Mouse (Mus musculus) testis, adult 2 months (tissue): Measurements from ENCODE around the gene Uggt1. TPM values are rescaled to one million over a fixed set of nuclear protein-coding genes. Genes with fewer than 3 reads are reported as not detected.
A peak's percentile ranks its signal among the peaks of the same experiment; 100 is the strongest.

ENCODE experiments used
- H3K27ac ChIP-seq: fragments of 200-500 bp; 2 replicates; pipeline ENCODE4 v1.5.1; 2012; ENCODE audit warnings: low read depth, low read length; ENCODE audit not compliant: control insufficient read depth, insufficient read depth
- H3K27me3 ChIP-seq: fragments of 200-500 bp; 2 replicates; pipeline ENCODE4 v1.6.1; 2012; ENCODE audit warnings: mild to moderate bottlenecking, low read length, moderate library complexity; ENCODE audit not compliant: control insufficient read depth, insufficient read depth
- H3K36me3 ChIP-seq: fragments of 200-500 bp; 2 replicates; pipeline ENCODE4 v1.6.1; 2012; ENCODE audit warnings: mild to moderate bottlenecking, low read length; ENCODE audit not compliant: control insufficient read depth, insufficient read depth
- H3K4me1 ChIP-seq: fragments of 200-500 bp; 2 replicates; pipeline ENCODE4 v1.6.1; 2012; ENCODE audit warnings: low read length; ENCODE audit not compliant: control insufficient read depth, insufficient read depth
- H3K4me3 ChIP-seq: fragments of 200-500 bp; 2 replicates; pipeline ENCODE4 v1.5.1; 2012; ENCODE audit warnings: low read depth, mild to moderate bottlenecking, low read length, moderate library complexity, mixed read lengths; ENCODE audit not compliant: control insufficient read depth
- CTCF ChIP-seq: fragments of 200-500 bp; IDR thresholded peaks from 2 replicates; pipeline ENCODE4 v1.5.1; 2012; ENCODE audit warnings: low read depth, mild to moderate bottlenecking, inconsistent platforms, low read length, moderate library complexity; ENCODE audit not compliant: control insufficient read depth, insufficient read depth, insufficient replicate concordance
- POLR2A ChIP-seq: fragments of 200-500 bp; IDR thresholded peaks from 2 replicates; pipeline ENCODE4 v1.6.1; 2012; ENCODE audit warnings: low read depth, mild to moderate bottlenecking, inconsistent platforms, low read length, moderate library complexity; ENCODE audit not compliant: control insufficient read depth
- polyA plus RNA-seq: library from polyadenylated mRNA; depleted of rRNA; stranded (reverse); fragments of >200 nt; gene quantifications from 2 replicates; pipeline ENCODE4 v1.2.3, GENCODE M21; 2012

Gene Uggt1
- polyA plus RNA-seq, 1 experiment, result 8.4 TPM

DNA sequence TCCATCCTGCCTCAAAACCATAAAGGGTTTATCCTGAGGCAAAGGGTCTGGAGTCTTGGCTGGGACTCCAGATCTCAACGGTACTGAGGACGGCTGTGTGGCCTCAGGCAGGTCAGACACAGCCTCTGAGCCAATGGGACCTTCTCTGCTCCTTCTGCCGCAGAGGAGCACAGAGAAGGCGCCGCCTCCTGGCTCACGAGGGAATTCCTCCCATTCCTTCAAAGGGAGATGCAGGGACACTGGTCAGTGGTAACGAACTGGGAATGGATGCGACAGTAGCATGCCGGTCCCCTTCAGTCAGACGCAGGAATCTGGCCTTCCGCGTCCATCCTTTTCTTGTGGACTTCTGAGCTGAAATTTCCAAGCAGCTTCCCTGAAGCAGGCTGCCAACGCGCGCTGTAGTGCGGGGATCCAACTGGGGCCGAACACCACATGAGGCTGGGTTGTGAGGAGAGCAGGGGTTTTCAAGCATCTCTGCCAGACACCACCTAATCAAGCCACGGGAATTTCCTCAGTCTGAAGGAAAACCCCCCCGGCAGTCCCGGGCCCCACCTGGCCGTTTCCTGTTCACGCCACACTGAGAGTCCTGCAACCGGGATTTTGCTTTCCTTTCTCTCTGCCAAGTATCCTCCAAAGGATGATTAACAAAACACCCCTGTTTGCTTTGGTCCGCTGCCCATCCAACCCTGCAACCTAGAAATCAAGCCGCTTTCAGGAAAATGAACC lies 10.3 kb upstream of the Uggt1 start:
- peaks cover 9% of the 10 kb centered on the region for H3K4me1 ChIP-seq
- H3K27me3 ChIP-seq, result no peaks in the 10 kb centered on the region
- TF ChIP-seq POLR2A (no peak), CTCF (peak; percentile 64; the same call in 1 of the 2 replicates)
- H3K27ac ChIP-seq, result no peak overlapping the region
- peak overlapping the region; percentile 32 for H3K4me3 ChIP-seq
- no peaks in the 10 kb centered on the region for H3K36me3 ChIP-seq

DNA sequence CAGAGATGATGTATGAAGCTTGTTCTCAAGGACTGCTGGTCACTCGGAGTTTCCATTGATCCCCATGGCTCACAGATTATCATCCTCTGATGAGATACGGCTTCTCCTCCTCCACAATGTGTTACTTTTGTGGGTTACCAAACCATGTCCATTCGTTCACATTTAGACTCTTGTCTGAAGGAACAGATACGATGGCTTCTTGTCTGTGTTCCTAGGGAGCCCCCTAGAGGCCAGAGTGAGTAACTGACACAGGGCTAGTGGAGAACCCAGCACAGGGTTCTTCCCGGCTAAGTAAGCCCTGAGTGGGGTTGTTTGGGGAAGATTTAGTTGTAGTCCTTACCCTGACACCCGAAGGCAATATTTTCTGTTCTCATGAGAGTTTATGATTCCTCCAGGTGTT lies 8.3 kb upstream of the Uggt1 start:
- Histone ChIP-seq H3K4me1 (peaks cover 9% of the 10 kb centered on the region), H3K27me3 (no peaks in the 10 kb centered on the region), H3K27ac (no peak overlapping the region), H3K4me3 (no peak overlapping the region), H3K36me3 (no peaks in the 10 kb centered on the region)
- TF ChIP-seq POLR2A (no peak), CTCF (peak; percentile 42; the same call in 1 of the 2 replicates)

DNA sequence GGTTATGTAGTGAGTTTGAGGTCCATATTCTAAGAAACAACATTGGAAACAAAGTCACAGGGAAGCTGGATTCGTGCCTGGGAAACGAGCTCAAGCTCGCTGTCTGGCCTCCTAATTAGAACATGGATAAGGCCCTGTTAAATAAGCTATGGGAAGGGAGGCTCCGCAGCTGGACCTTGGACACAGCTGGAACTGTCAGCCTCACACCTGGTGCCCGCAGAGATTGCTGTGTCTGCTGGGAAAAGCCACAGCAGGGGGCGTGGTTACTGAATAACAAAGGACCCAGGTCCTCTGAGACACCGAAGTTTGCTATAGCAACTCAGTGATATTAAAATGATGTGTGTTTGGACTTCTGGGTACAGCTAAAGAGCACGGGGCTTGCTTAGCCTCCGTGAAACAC lies 6.9 kb upstream of the Uggt1 start:
- TF ChIP-seq CTCF (no peak), POLR2A (no peak)
- Histone ChIP-seq H3K27ac (no peak overlapping the region), H3K4me1 (peaks cover 9% of the 10 kb centered on the region), H3K27me3 (no peaks in the 10 kb centered on the region), H3K36me3 (no peaks in the 10 kb centered on the region), H3K4me3 (no peak overlapping the region)

GRCm38 (mm10) chr1:36246688-36247087 lies 2.2 kb upstream of the Uggt1 start:
- no peak for TF ChIP-seq CTCF
- TF ChIP-seq POLR2A, result no peak

GRCm38 (mm10) chr1:36244828-36245215 lies 302 bp upstream of the Uggt1 start:
- Histone ChIP-seq H3K4me3 (peak overlapping the region; percentile 48; the same call in 1 of the 2 replicates), H3K4me1 (peaks cover 4% of the 10 kb centered on the region; the same call in 1 of the 2 replicates), H3K36me3 (no peaks in the 10 kb centered on the region), H3K27ac (no peak overlapping the region), H3K27me3 (no peaks in the 10 kb centered on the region)
- TF ChIP-seq CTCF (no peak), POLR2A (no peak)

More at GRCm38 (mm10) chr1:36246688-36247087, 2.2 kb upstream of the Uggt1 start:
- Histone ChIP-seq H3K36me3 (no peaks in the 10 kb centered on the region), H3K4me3 (no peak overlapping the region), H3K27me3 (no peaks in the 10 kb centered on the region), H3K27ac (no peak overlapping the region), H3K4me1 (peaks cover 4% of the 10 kb centered on the region; the same call in 1 of the 2 replicates)

DNA sequence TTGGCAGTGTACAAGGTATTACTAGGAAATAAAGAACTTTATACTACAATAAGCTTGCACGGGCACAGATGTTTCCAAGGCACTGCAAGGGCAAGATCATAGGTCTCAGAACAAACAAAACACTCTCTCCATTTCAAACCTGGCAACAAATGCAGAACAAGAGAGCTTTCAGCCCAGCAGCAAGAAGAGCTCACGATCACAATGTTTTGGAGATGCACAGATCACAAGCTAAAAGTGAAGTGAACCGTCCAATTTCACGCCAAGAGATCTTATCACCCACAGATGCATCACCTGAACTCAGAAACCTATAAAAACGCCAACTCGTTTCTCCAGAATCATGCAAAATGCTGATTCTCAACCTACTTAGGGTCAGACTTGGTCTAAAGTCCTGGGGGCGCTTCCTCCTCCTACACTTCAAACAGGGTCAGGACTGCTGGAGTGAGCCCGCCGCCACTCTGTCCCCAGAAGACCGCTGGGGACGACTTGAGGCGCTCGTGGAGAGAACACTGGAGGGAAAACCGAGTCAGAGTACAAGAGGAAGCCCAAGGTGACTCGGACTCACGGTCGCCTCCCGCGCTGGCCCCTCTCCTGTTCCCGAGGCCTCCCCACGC lies 968 bp downstream of the Uggt1 start:
- Histone ChIP-seq H3K36me3 (no peaks in the 10 kb centered on the region), H3K27ac (peak overlapping the region; percentile 50), H3K4me1 (peaks cover 4% of the 10 kb centered on the region; the same call in 1 of the 2 replicates), H3K27me3 (no peaks in the 10 kb centered on the region), H3K4me3 (peak overlapping the region; percentile 92)
- TF ChIP-seq POLR2A, result no peak
- TF ChIP-seq CTCF, result no peak

GRCm38 (mm10) chr1:36241903-36242429 lies 2.6 kb downstream of the Uggt1 start:
- TF ChIP-seq CTCF, result no peak
- no peak for TF ChIP-seq POLR2A
- Histone ChIP-seq H3K4me3 (no peak overlapping the region), H3K36me3 (no peaks in the 10 kb centered on the region)

More at GRCm38 (mm10) chr1:36241903-36242429, 2.6 kb downstream of the Uggt1 start:
- Histone ChIP-seq H3K27me3 (no peaks in the 10 kb centered on the region), H3K4me1 (peaks cover 4% of the 10 kb centered on the region; the same call in 1 of the 2 replicates), H3K27ac (no peak overlapping the region)
